Mouse (Mus musculus): ENCODE data around the gene Adgrf3.

The Adgrf3 gene

GRCm38 (mm10) chr5:30152007-30152406 lies 53.5 kb downstream of the Adgrf3 start:
- DNase-seq (ENCODE audit: low spot score in 2 of 2) = no peak

- no peak for DNase-seq (ENCODE audit: low spot score in 2 of 2)
Measured at GRCm38 (mm10) chr5:30148133-30148920, 57.2 kb downstream of the Adgrf3 start.

GRCm38 (mm10) chr5:30146526-30146925 lies 59.0 kb downstream of the Adgrf3 start:
- no peak for DNase-seq (ENCODE audit: low spot score in 2 of 2)

All from cerebellum, postnatal 4 days (tissue).